Mouse (Mus musculus) myocyte (in vitro differentiated cells): ENCODE measurements at regions not wholly inside any gene's neighbourhood (a gene's known extent, or its start where the extent isn't known, plus 50 kb on each side); places are given as distances from the start of the nearest gene placed in this dataset.
"Not testable (repeated sequence)": the region's sequence is repeated elsewhere in the genome, so short reads cannot be mapped to it uniquely, and the experiment has no call there.

ENCODE experiments used
- CEBPB ChIP-seq: IDR thresholded peaks from 2 replicates; pipeline ENCODE4 v1.6.1; 2011; ENCODE audit warnings: mild to moderate bottlenecking, moderate library complexity; ENCODE audit not compliant: poor library complexity, insufficient read depth, severe bottlenecking
- E2F4 ChIP-seq: IDR thresholded peaks from one replicate; pipeline ENCODE4 v1.6.1; 2011; ENCODE audit warnings: mild to moderate bottlenecking, control low read depth, moderate library complexity; ENCODE audit not compliant: insufficient read depth
- MAX ChIP-seq: IDR thresholded peaks from one replicate; pipeline ENCODE4 v1.6.1; 2011; ENCODE audit warnings: low read depth, mild to moderate bottlenecking, control low read depth
- MYOD1 ChIP-seq, 3 experiments: IDR thresholded peaks; one replicate each; pipeline ENCODE4 v1.6.1; 2011; ENCODE audit warnings: control low read depth in 2 of 3, low read depth in 2 of 3, mild to moderate bottlenecking in 2 of 3, moderate library complexity in 1 of 3; ENCODE audit not compliant: insufficient read length in 2 of 3, control insufficient read depth in 1 of 3
- POLR2A ChIP-seq: IDR thresholded peaks from one replicate; pipeline ENCODE4 v1.6.1; 2011; ENCODE audit warnings: low read depth, mild to moderate bottlenecking, control low read depth, moderate library complexity; ENCODE audit not compliant: insufficient read length
- POLR2AphosphoS2 ChIP-seq: IDR thresholded peaks from one replicate; pipeline ENCODE4 v1.6.1; 2011; ENCODE audit warnings: low read depth, control low read depth; ENCODE audit not compliant: insufficient read length
- REST ChIP-seq: IDR thresholded peaks from one replicate; pipeline ENCODE4 v1.6.1; 2011; ENCODE audit warnings: mild to moderate bottlenecking, control low read depth, moderate library complexity; ENCODE audit not compliant: insufficient read depth, insufficient read length
- SRF ChIP-seq: IDR thresholded peaks from one replicate; pipeline ENCODE4 v1.6.1; 2011; ENCODE audit warnings: low read depth; ENCODE audit not compliant: control insufficient read depth, insufficient read length
- TCF12 ChIP-seq: IDR thresholded peaks from one replicate; pipeline ENCODE4 v1.6.1; 2011; ENCODE audit warnings: mild to moderate bottlenecking, control low read depth; ENCODE audit not compliant: poor library complexity, insufficient read depth, severe bottlenecking
- TCF3 ChIP-seq: IDR thresholded peaks from one replicate; pipeline ENCODE4 v1.6.1; 2011; ENCODE audit warnings: low read depth, control low read depth; ENCODE audit not compliant: insufficient read length
- USF1 ChIP-seq: IDR thresholded peaks from one replicate; pipeline ENCODE4 v1.6.1; 2011; ENCODE audit warnings: low read depth, mild to moderate bottlenecking, control low read depth, moderate library complexity

DNA sequence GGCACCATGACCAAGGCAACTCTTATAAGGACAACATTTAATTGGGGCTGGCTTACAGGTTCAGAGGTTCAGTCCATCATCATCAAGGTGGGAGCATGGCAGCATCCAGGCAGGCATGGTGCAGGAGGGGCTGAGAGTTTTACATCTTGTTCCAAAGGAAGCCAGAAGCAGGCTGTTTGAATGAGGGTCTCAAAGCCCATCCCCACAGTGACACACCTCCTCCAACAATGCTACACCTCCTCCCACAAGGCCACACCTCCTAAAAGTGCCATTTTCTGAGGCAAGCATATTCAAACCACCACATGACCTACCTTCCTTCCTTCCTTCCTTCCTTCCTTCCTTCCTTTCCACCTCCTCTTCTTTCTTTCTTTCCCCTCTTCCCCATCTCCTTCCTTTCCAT is 84.5 kb upstream of the Cpsf6 start:
- not testable (repeated sequence) for TF ChIP-seq POLR2A; USF1; TCF3; TCF12; REST; POLR2AphosphoS2; E2F4; MAX; MYOD1 (IDR thresholded peaks at IDR 0.05; ENCODE audit: control insufficient read depth in 1 of 3, insufficient read length in 2 of 3, low read depth in 2 of 3); CEBPB; SRF
